Mouse (Mus musculus): Measurements from ENCODE around the gene Tbc1d10c.

Tbc1d10c gene

GRCm38 (mm10) chr19:4190831-4191334 lies at the start of gene Tbc1d10c:
Tbc1d10c (minus strand) TSS chr19:4191284.
- DNase-seq = peak; percentile 70

GRCm38 (mm10) chr19:4240247-4240668 lies 49.2 kb upstream of the Tbc1d10c start:
- no peak for DNase-seq

- DNase-seq = no peak
Observed at GRCm38 (mm10) chr19:4234548-4234947, 43.5 kb upstream of the Tbc1d10c start.

- no peak for DNase-seq
Observed at GRCm38 (mm10) chr19:4232651-4233050, 41.6 kb upstream of the Tbc1d10c start.

- peak; percentile 85 for DNase-seq
Observed at GRCm38 (mm10) chr19:4232186-4232572, 41.1 kb upstream of the Tbc1d10c start.

- DNase-seq = peak; percentile 100
Observed at GRCm38 (mm10) chr19:4231253-4232185, 40.4 kb upstream of the Tbc1d10c start, which contains the start of gene Pold4. Pold4 (plus strand) TSS chr19:4231899.

- DNase-seq = peak; percentile 37
Observed at GRCm38 (mm10) chr19:4230415-4230814, 39.3 kb upstream of the Tbc1d10c start.

GRCm38 (mm10) chr19:4229451-4230076 lies 38.5 kb upstream of the Tbc1d10c start:
- no peak for DNase-seq

GRCm38 (mm10) chr19:4228891-4229290 lies 37.8 kb upstream of the Tbc1d10c start:
- DNase-seq = no peak

GRCm38 (mm10) chr19:4227894-4228678 lies 37.0 kb upstream of the Tbc1d10c start:
- peak; percentile 86 for DNase-seq

- no peak for DNase-seq
Observed at GRCm38 (mm10) chr19:4227446-4227845, 36.4 kb upstream of the Tbc1d10c start.

GRCm38 (mm10) chr19:4226779-4227178 lies 35.7 kb upstream of the Tbc1d10c start:
- no peak for DNase-seq

- peak; percentile 42 for DNase-seq
Observed at GRCm38 (mm10) chr19:4222165-4222564, 31.1 kb upstream of the Tbc1d10c start.

GRCm38 (mm10) chr19:4220957-4221743 lies 30.1 kb upstream of the Tbc1d10c start:
- DNase-seq = peak; percentile 65

- DNase-seq = no peak
Observed at GRCm38 (mm10) chr19:4220416-4220815, 29.3 kb upstream of the Tbc1d10c start.

GRCm38 (mm10) chr19:4219943-4220342 lies 28.9 kb upstream of the Tbc1d10c start:
- DNase-seq = no peak

GRCm38 (mm10) chr19:4218784-4219183 lies 27.7 kb upstream of the Tbc1d10c start:
- DNase-seq = no peak

GRCm38 (mm10) chr19:4218293-4218692 lies 27.2 kb upstream of the Tbc1d10c start:
- DNase-seq = no peak

- no peak for DNase-seq
Observed at GRCm38 (mm10) chr19:4217855-4218254, 26.8 kb upstream of the Tbc1d10c start.

- no peak for DNase-seq
Observed at GRCm38 (mm10) chr19:4217140-4217539, 26.1 kb upstream of the Tbc1d10c start.

- peak; percentile 62 for DNase-seq
Observed at GRCm38 (mm10) chr19:4216041-4216685, 25.1 kb upstream of the Tbc1d10c start.
